Mouse (Mus musculus): Measurements from ENCODE around the gene Psg18. TPM values are rescaled to one million over a fixed set of nuclear protein-coding genes. Genes with fewer than 3 reads are reported as not detected.
"Not testable (repeated sequence)": the region's sequence is repeated elsewhere in the genome, so short reads cannot be mapped to it uniquely, and the experiment has no call there.

Gene Psg18
- not detected in 2 replicates for polyA plus RNA-seq (2015; fragmentation: Nextera tagmentation; extraction: Ambion mirVana)

DNA sequence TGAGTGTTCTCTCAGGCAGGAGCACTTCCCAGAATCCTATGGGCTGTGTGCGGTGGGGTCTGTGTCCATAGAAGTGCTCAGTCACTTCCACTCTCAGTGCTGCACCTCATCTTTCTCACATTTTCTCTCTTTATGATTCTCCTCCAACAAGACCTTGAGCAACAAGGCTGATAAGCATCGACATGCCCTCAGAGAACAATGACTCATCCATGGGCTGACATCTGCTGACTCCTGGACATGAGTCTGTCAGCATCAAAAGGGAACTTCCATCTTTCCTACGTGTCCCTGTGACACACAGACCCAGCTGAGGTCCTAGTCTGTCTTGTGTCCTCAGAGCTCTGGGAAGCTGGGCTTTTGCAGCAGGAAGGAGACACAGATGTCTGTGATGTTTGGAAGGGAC lies at the start of gene Psg18:
Gene Psg18 (minus strand): TSS at position 101 of the 400 bp plus-strand sequence.
- not testable (repeated sequence) for H3K36me3 ChIP-seq; H3K4me3 ChIP-seq (replicated peaks); H3K4me2 ChIP-seq (replicated peaks); H3K4me1 ChIP-seq; H3K9ac ChIP-seq; ATAC-seq (ENCODE audit: insufficient number of reproducible peaks, low FRiP score, low TSS enrichment, low read depth); H3K27ac ChIP-seq (replicated peaks); H3K9me3 ChIP-seq (replicated peaks); H3K27me3 ChIP-seq
- 64% methylated on average over 3 of the region's 3 CpGs for WGBS

DNA sequence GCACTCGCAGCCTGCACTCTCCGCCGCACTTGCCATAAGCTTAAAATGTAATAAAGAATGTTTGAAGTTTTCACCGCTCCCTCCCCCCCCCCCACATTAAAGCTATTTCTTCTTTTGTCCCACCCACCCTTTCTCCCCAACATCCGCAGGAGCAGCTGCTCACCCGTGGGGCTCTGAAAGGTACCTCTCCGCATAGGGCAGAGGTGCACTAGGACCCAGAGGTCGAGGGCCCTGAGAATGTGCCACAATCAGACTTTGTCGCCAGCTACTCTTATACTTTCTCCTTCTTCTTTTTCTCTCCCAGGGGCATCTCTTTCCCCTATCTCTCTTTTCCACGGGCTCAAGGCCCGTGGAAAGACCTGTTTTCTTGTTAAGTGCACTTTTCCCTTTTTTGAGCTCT lies 48.6 kb upstream of the Psg18 start:
- Histone ChIP-seq H3K36me3 (no peaks in the 10 kb centered on the region), H3K27me3 (no peaks in the 10 kb centered on the region), H3K27ac (replicated peaks) (no peak overlapping the region), H3K4me2 (replicated peaks) (no peak overlapping the region), H3K4me3 (replicated peaks) (peak overlapping the region; percentile 18), H3K4me1 (no peaks in the 10 kb centered on the region), H3K9me3 (replicated peaks) (peaks cover 10% of the 10 kb centered on the region; the same call in 1 of the 2 replicates), H3K9ac (no peak overlapping the region)
- ATAC-seq (ENCODE audit: insufficient number of reproducible peaks, low FRiP score, low TSS enrichment, low read depth), result no peak
- WGBS, result 37% methylated on average over 11 of the region's 11 CpGs

DNA sequence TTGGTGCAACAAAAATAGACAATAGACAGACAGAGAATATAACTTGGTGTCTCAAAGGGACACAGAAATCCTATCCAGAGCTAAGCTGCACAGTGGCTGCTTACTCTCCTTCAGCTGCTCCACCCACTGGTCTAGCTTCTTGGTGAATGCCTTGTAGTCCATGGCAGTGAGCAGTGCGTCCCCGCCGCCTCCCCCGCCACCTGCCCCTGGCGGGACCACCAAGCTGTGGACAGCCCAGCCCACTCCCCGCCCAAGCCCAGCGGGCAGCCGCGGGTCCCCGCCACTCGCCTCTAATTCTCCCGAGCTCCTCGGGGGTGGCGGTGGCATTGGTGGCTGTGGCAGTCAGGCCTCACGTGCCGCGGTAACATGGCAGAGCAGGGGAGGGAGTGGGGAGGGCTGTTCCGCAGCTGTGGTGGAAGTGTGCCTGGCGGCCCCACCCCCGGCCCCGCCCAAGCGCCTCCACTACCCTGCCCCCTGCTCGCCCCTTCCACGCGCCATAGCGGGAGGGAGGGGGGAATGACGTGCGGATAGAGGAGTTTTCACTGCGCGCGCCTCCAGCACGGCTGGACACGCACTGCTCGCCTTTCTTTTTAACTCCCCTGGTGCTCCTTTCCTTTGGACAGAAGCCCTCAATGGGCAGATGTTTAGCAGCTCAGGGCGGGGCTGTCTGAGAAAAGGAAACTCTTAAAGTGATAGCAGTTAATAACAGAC lies 47.9 kb upstream of the Psg18 start:
- no peak overlapping the region for H3K4me2 ChIP-seq (replicated peaks)
- no peaks in the 10 kb centered on the region for H3K4me1 ChIP-seq
- H3K36me3 ChIP-seq, result no peaks in the 10 kb centered on the region
- peaks cover 10% of the 10 kb centered on the region; the same call in 1 of the 2 replicates for H3K9me3 ChIP-seq (replicated peaks)
- no peaks in the 10 kb centered on the region for H3K27me3 ChIP-seq
- H3K27ac ChIP-seq (replicated peaks), result no peak overlapping the region
- ATAC-seq (ENCODE audit: insufficient number of reproducible peaks, low FRiP score, low TSS enrichment, low read depth), result peak; percentile 72; the same call in 1 of the 2 replicates
- WGBS, result 20% methylated on average over 34 of the region's 35 CpGs
- H3K9ac ChIP-seq, result no peak overlapping the region
- peak overlapping the region; percentile 18 for H3K4me3 ChIP-seq (replicated peaks)

DNA sequence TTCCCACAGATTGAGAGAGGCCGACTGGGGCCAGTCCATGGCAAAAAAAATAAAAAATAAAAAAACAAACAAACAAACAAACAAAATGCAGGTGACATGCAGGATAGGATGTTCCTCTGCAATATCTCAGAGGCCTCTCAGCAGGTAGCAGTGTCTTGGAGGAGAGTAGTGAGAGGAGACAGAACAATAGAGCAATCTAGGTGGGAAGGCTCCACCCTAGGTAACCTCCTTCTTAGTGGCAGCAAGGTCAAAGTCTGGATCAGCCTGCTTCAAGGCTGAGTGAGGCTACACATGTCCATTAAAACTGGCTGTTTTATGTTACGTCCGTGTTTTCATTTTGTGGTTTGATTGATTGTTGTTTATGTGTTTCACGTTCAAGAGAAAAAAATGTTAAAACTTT lies 36.7 kb upstream of the Psg18 start:
- 76% methylated on average over 4 of the region's 4 CpGs for WGBS
- not testable (repeated sequence) for H3K4me2 ChIP-seq (replicated peaks); H3K27me3 ChIP-seq; ATAC-seq (ENCODE audit: insufficient number of reproducible peaks, low FRiP score, low TSS enrichment, low read depth); H3K9ac ChIP-seq; H3K4me3 ChIP-seq (replicated peaks); H3K9me3 ChIP-seq (replicated peaks); H3K36me3 ChIP-seq; H3K27ac ChIP-seq (replicated peaks); H3K4me1 ChIP-seq

DNA sequence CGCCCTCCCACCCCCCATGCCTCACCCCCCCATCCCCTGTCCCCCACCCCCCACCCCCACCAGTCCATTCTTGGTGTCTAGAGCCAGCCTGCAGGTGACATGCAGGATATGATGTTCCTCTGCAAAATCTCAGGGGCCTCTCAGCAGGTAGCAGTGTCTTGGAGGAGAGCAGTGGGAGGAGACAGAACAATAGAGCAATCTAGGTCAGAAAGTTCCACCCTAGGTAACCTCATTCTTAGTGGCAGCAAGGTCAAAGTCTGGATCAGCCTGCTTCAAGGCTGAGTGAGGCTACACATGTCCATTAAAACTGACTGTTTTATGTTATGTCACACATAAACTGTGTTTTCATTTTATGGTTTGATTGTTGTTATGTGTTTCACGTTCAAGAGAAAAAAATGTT lies 23.5 kb upstream of the Psg18 start:
- peaks cover 13% of the 10 kb centered on the region for H3K9me3 ChIP-seq (replicated peaks)
- no peak overlapping the region for H3K4me2 ChIP-seq (replicated peaks)
- H3K27ac ChIP-seq (replicated peaks), result no peak overlapping the region
- ATAC-seq (ENCODE audit: insufficient number of reproducible peaks, low FRiP score, low TSS enrichment, low read depth), result no peak
- no peaks in the 10 kb centered on the region for H3K27me3 ChIP-seq
- H3K4me1 ChIP-seq, result no peaks in the 10 kb centered on the region
- H3K9ac ChIP-seq, result no peak overlapping the region
- no peak overlapping the region for H3K4me3 ChIP-seq (replicated peaks)
- no peaks in the 10 kb centered on the region for H3K36me3 ChIP-seq
- 44% methylated on average over 2 of the region's 2 CpGs for whole genome bisulfite sequencing

DNA sequence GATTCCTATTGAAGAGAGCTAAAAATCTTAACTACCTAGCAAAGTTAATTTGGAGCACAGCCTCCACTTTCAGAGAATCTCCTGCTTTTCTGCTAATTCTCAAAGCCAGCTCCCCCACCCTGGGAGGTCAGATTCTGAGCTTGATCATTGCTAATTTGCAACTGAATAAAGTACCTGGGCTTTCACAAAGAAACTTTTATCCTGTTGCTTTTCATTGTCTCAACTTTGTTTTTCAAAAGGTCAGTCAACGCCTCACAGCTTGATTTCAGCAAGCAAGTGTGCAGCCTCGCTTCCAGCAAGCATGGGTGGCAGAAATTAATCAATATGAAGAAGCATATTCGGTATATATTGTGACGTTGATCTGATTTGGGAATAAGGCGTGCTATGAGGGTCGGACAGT lies 19.4 kb downstream of the Psg18 start:
- not testable (repeated sequence) for H3K27ac ChIP-seq (replicated peaks); H3K36me3 ChIP-seq; H3K9ac ChIP-seq; H3K27me3 ChIP-seq; H3K4me3 ChIP-seq (replicated peaks); H3K4me1 ChIP-seq; H3K4me2 ChIP-seq (replicated peaks); H3K9me3 ChIP-seq (replicated peaks); ATAC-seq (ENCODE audit: insufficient number of reproducible peaks, low FRiP score, low TSS enrichment, low read depth)
- 72% methylated on average over 6 of the region's 6 CpGs for WGBS

Other genes starting within 250 kb of the Psg18 start
- gene Igfl3, start 178.5 kb downstream of the Psg18 start, polyA plus RNA-seq (2015; fragmentation: Nextera tagmentation; extraction: Ambion mirVana), result not detected in 2 replicates
- 0.12 and 0.35 TPM in 2 replicates for gene Mill1, start 109.7 kb downstream of the Psg18 start, polyA plus RNA-seq (2015; fragmentation: Nextera tagmentation; extraction: Ambion mirVana)
- not detected in 2 replicates for gene Psg28, start 77.0 kb upstream of the Psg18 start, polyA plus RNA-seq (2015; fragmentation: Nextera tagmentation; extraction: Ambion mirVana)
- gene Psg26, start 129.2 kb upstream of the Psg18 start, polyA plus RNA-seq (2015; fragmentation: Nextera tagmentation; extraction: Ambion mirVana), result not detected in 2 replicates
- gene Psg25, start 177.3 kb upstream of the Psg18 start, polyA plus RNA-seq (2015; fragmentation: Nextera tagmentation; extraction: Ambion mirVana), result not detected in 2 replicates
- gene Psg27, start 212.3 kb upstream of the Psg18 start, polyA plus RNA-seq (2015; fragmentation: Nextera tagmentation; extraction: Ambion mirVana), result not detected in 2 replicates